ENCODE assay signal across 8 mouse cellular contexts in genomic region chr8:79711064-79711961, GRCm38 (mm10). TPM values are rescaled to one million over a fixed set of nuclear protein-coding genes. Genes with fewer than 3 reads are reported as not detected.
DNase-seq lines count a peak whose midpoint lies in the region; ATAC-seq lines count a peak whose summit lies in the region.

Gene Abce1 (minus strand): TSS chr8:79711740.
Gene Anapc10 (plus strand): TSS chr8:79711820.

- peak; percentile 97 to 99 for ATAC-seq in hematopoietic stem cell, adult 5-6 weeks (replicated peaks in 1 of 2; ENCODE audit: insufficient read depth in 1 of 2, low FRiP score in 2 of 2, low TSS enrichment in 1 of 2, low read depth in 1 of 2, poor library complexity in 2 of 2, severe bottlenecking in 2 of 2)
- ATAC-seq in lung, embryonic 16.5 days (ENCODE audit: low read depth) = peak; percentile 100

- H3K27ac ChIP-seq in lung, embryonic 16.5 days (ENCODE audit: low read length) = peak within 1 kb of the TSS; percentile 78

- peak within 1 kb of the TSS; percentile 84 for H3K4me2 ChIP-seq in lung, embryonic 16.5 days (ENCODE audit: low read depth, low read length)

- no peaks in the 10 kb centered on the region for H3K9me3 ChIP-seq in lung, embryonic 16.5 days (ENCODE audit: control insufficient read depth, low read length)

- H3K4me3 ChIP-seq in lung, embryonic 16.5 days (ENCODE audit: low read length) = peak within 1 kb of the TSS; percentile 96

- DNase-seq in MEL-GATA-1-ER (ENCODE audit: extremely low read depth, low read depth) = peak; percentile 94
- DNase-seq in cerebellum, adult 8-10 months = peak; percentile 98
- peak; percentile 100 for DNase-seq in forelimb bud, embryonic 11.5 days (ENCODE audit: low read depth, low spot score)
- peak; percentile 96 for DNase-seq in layer of hippocampus, adult 9-10 months (ENCODE audit: low spot score)
- peak; percentile 93 for DNase-seq in ovary, postnatal 10 days (ENCODE audit: low spot score)
- DNase-seq in thymus, postnatal 10 days (ENCODE audit: low spot score in 2 of 2) = peak; percentile 96 to 98

- peak within 1 kb of the TSS; percentile 88 for H3K9ac ChIP-seq in lung, embryonic 16.5 days (ENCODE audit: low read length)

- peaks cover 6% of the 10 kb centered on the region for H3K4me1 ChIP-seq in lung, embryonic 16.5 days (replicated peaks; ENCODE audit: control insufficient read depth, insufficient read depth, low read length)

- H3K27me3 ChIP-seq in lung, embryonic 16.5 days (ENCODE audit: control insufficient read depth, insufficient read depth, low read depth, low read length) = no peaks in the 10 kb centered on the region

- under 1% methylated on average over 73 of the region's 73 CpGs for WGBS in lung, embryonic 16.5 days

- peaks cover 10% of the 10 kb centered on the region for H3K36me3 ChIP-seq in lung, embryonic 16.5 days (ENCODE audit: control insufficient read depth, insufficient read depth, low read length)

RNA-seq across cellular contexts. Expression of gene Abce1, which starts in this region (rescaled TPM):
- total RNA-seq in hematopoietic stem cell, adult 5-6 weeks (2017) = 162 and 235 TPM in 2 replicates
- polyA plus RNA-seq in lung, embryonic 16.5 days (2015; fragmentation: Nextera tagmentation; extraction: Ambion mirVana) = 88.0 and 94.9 TPM in 2 replicates

RNA-seq across cellular contexts. Expression of gene Anapc10, which starts in this region (rescaled TPM):
- 10.8 and 13.3 TPM in 2 replicates for total RNA-seq in hematopoietic stem cell, adult 5-6 weeks (2017)
- 40.1 and 40.2 TPM in 2 replicates for polyA plus RNA-seq in lung, embryonic 16.5 days (2015; fragmentation: Nextera tagmentation; extraction: Ambion mirVana)

Comparison
In these comparisons a context has a peak if more than half of its experiments do, and no peak if none do; other contexts are left out.
1. Peak in every context shown above with its lines: DNase-seq, ATAC-seq, H3K4me3 ChIP-seq and H3K27ac ChIP-seq.